Mouse (Mus musculus): ENCODE measurements around the gene Gatc. TPM values are rescaled to one million over a fixed set of nuclear protein-coding genes. Genes with fewer than 3 reads are reported as not detected.

Gatc gene
- total RNA-seq, 4 experiments from 2014 or later = 21.5 to 24.6 (median 23.1) TPM

Other genes with a start within 250 kb of the Gatc start
- gene Gm10401, start 242.9 kb downstream of the Gatc start, total RNA-seq (2022) = not detected
- 100 to 1,000 TPM; 122 to 219 (median 173) TPM for gene Acads, start 221.8 kb downstream of the Gatc start, total RNA-seq (2022)
- 10 to 100 TPM; 38.8 to 51.9 (median 45.7) TPM for gene Unc119b, start 206.2 kb downstream of the Gatc start, total RNA-seq (2022)
- gene Mlec, start 183.0 kb downstream of the Gatc start, total RNA-seq (2022) = 100 to 1,000 TPM; 207 to 274 (median 239) TPM
- gene Cabp1, start 146.8 kb downstream of the Gatc start, total RNA-seq (2022) = 10 to 100 TPM; 11.8 to 59.6 (median 41.5) TPM
- gene Pop5, start 105.3 kb downstream of the Gatc start, total RNA-seq (2022) = 10 to 100 TPM; 75.9 to 87.9 (median 84.9) TPM
- gene Rnf10, start 68.3 kb downstream of the Gatc start, total RNA-seq (2022) = 100 to 1,000 TPM; 218 to 258 (median 235) TPM
- gene Coq5, start 61.5 kb downstream of the Gatc start, total RNA-seq (2022) = 10 to 100 TPM; 50.3 to 63.7 (median 60.1) TPM
- 100 to 1,000 TPM; 140 to 233 (median 156) TPM for gene Dynll1, start 40.2 kb downstream of the Gatc start, total RNA-seq (2022)
- 10 to 100 TPM; 68.1 to 89.3 (median 75.9) TPM for gene Srsf9, start 14.0 kb downstream of the Gatc start, total RNA-seq (2022)
- gene Triap1, start within 50 bp of the Gatc start, total RNA-seq (2022) = 10 to 100 TPM; 37.4 to 58.7 (median 46.8) TPM
- 1,000 to 10,000 TPM in 2 of 4 experiments, 100 to 1,000 TPM in 2; 703 to 1,239 (median 893) TPM for gene Cox6a1, start 7.8 kb upstream of the Gatc start, total RNA-seq (2022)
- 10 to 100 TPM; 17.5 to 27.3 (median 21.7) TPM for gene Msi1, start 88.4 kb upstream of the Gatc start, total RNA-seq (2022)
- gene Pla2g1b, start 125.1 kb upstream of the Gatc start, total RNA-seq (2022) = under 1 TPM in 1 of 4 experiments, not detected in 3; 0.93 TPM
- gene Sirt4, start 143.5 kb upstream of the Gatc start, total RNA-seq (2022) = 10 to 100 TPM; 24.6 to 53.8 (median 41.2) TPM
- 10 to 100 TPM; 32.1 to 64.5 (median 44.8) TPM for gene Pxn, start 165.5 kb upstream of the Gatc start, total RNA-seq (2022)
- gene Rplp0, start 218.3 kb upstream of the Gatc start, total RNA-seq (2022) = 100 to 1,000 TPM; 682 to 769 (median 720) TPM
- gene Gcn1l1, start 224.1 kb upstream of the Gatc start, total RNA-seq (2022) = 10 to 100 TPM; 69.2 to 98.2 (median 77.7) TPM